Mouse (Mus musculus): ENCODE measurements around the gene Rfwd3. TPM values are rescaled to one million over a fixed set of nuclear protein-coding genes. Genes with fewer than 3 reads are reported as not detected.

The Rfwd3 gene
- total and polyA plus RNA-seq, 3 experiments: 54.2 to 63.2 TPM; not detected in 1

- TF ChIP-seq POLR2AphosphoS2 (IDR thresholded peaks at IDR 0.05; ENCODE audit: low read length) (no peak), NELFE (IDR thresholded peaks at IDR 0.05; ENCODE audit: low read depth, low read length) (no peak)
Observed at GRCm38 (mm10) chr8:111343225-111343624, 43.2 kb upstream of the Rfwd3 start (continued).

- Histone ChIP-seq H3K9me3 (replicated peaks; ENCODE audit: insufficient read depth, low read length) (no peaks in the 10 kb centered on the region), H3K4me3 (ENCODE audit: control insufficient read depth in 1 of 2, insufficient read depth in 1 of 2, low read depth in 2 of 2, low read length in 2 of 2) (no peak overlapping the region), H3K36me3 (ENCODE audit: control insufficient read depth in 1 of 2, insufficient read depth in 2 of 2, low read length in 2 of 2) (peaks cover 0 to 12% of the 10 kb centered on the region in 2 experiments; a peak in 2 of 4 replicates), H3K4me1 (ENCODE audit: control insufficient read depth in 1 of 2, insufficient read depth in 2 of 2, low read length in 2 of 2) (peaks cover 4 to 16% of the 10 kb centered on the region in 2 experiments; a peak in 3 of 4 replicates), H3K27me3 (ENCODE audit: control insufficient read depth in 1 of 2, insufficient read depth in 2 of 2, low read length in 2 of 2) (no peaks in the 10 kb centered on the region), H3K79me2 (ENCODE audit: control insufficient read depth, insufficient read depth, low read length, poor library complexity) (peaks cover 19% of the 10 kb centered on the region), H3K27ac (ENCODE audit: control insufficient read depth, low read depth, low read length) (no peak overlapping the region), H3K9ac (ENCODE audit: control insufficient read depth, low read depth, low read length, poor library complexity, severe bottlenecking) (no peak overlapping the region)
- DNase-seq (ENCODE audit: low read depth, low spot score): no peak
- no peak for TF ChIP-seq EP300 (IDR thresholded peaks at IDR 0.05; ENCODE audit: low read depth in 1 of 2, low read length in 2 of 2)
- no peak for TF ChIP-seq GABPA (IDR thresholded peaks at IDR 0.05; ENCODE audit: low read depth, low read length)
- no peak for TF ChIP-seq TBP (IDR thresholded peaks at IDR 0.05; ENCODE audit: low read depth, low read length)
- TF ChIP-seq CHD2 (IDR thresholded peaks at IDR 0.05; ENCODE audit: low read length): no peak
- TF ChIP-seq MEF2A (IDR thresholded peaks at IDR 0.05; ENCODE audit: extremely low read depth, insufficient replicate concordance, low read depth, low read length, poor library complexity, severe bottlenecking): no peak
- TF ChIP-seq NRF1 (IDR thresholded peaks at IDR 0.05; ENCODE audit: insufficient read depth, low read depth, low read length, poor library complexity, severe bottlenecking): no peak
- no peak for TF ChIP-seq GATA1 (IDR thresholded peaks at IDR 0.05; ENCODE audit: low read depth, low read length)
- TF ChIP-seq RAD21 (IDR thresholded peaks at IDR 0.05; ENCODE audit: low read depth, low read length): no peak
- TF ChIP-seq ZKSCAN1 (IDR thresholded peaks at IDR 0.05; ENCODE audit: low read depth, low read length): no peak
- TF ChIP-seq POLR2AphosphoS2 (IDR thresholded peaks at IDR 0.05; ENCODE audit: low read length): no peak
- TF ChIP-seq MAFK (IDR thresholded peaks at IDR 0.05; ENCODE audit: borderline replicate concordance, low read depth, low read length): no peak
- no peak for TF ChIP-seq MAZ (IDR thresholded peaks at IDR 0.05; ENCODE audit: low read depth, low read length)
- TF ChIP-seq MXI1 (IDR thresholded peaks at IDR 0.05; ENCODE audit: low read depth, low read length): no peak
- TF ChIP-seq MYC (IDR thresholded peaks at IDR 0.05; ENCODE audit: low read depth, low read length): no peak
- no peak for TF ChIP-seq MAX (IDR thresholded peaks at IDR 0.05; ENCODE audit: low read length)
- no peak for TF ChIP-seq ZMIZ1 (IDR thresholded peaks at IDR 0.05; ENCODE audit: low read depth, low read length)
- TF ChIP-seq POLR2AphosphoS5 (IDR thresholded peaks at IDR 0.05; ENCODE audit: borderline replicate concordance, low read depth, low read length): no peak
Observed at GRCm38 (mm10) chr8:111340186-111340585, 40.2 kb upstream of the Rfwd3 start.

All from MEL (cell line).